Mouse (Mus musculus) embryonic facial prominence, embryonic 11.5 days (tissue): Measurements from ENCODE around the gene Map1s. TPM values are rescaled to one million over a fixed set of nuclear protein-coding genes. Genes with fewer than 3 reads are reported as not detected.

Experiments used
- ATAC-seq: fragments of 200-750 bp; cut with Nextera tagmentation; replicated peaks from 2 replicates; pipeline ENCODE4 v1.8.0; 2017; ENCODE audit warnings: low read depth; ENCODE audit not compliant: insufficient number of reproducible peaks, low FRiP score, low TSS enrichment
- DNase-seq: peaks from one replicate; pipeline ENCODE4 v3.0.0-alpha.2; 2015; ENCODE audit warnings: low spot score
- H3K27ac ChIP-seq: fragments of 300-500 bp; sonication (generic); replicated peaks from 2 replicates; pipeline ENCODE4 v1.5.1; 2014; ENCODE audit warnings: mild to moderate bottlenecking, low read depth, low read length, control low read depth
- H3K27me3 ChIP-seq: fragments of 300-500 bp; sonication (generic); 2 replicates; pipeline ENCODE4 v1.6.1; 2014; ENCODE audit warnings: mild to moderate bottlenecking, low read length, moderate library complexity, mixed read lengths; ENCODE audit not compliant: control insufficient read depth, insufficient read depth
- H3K36me3 ChIP-seq: fragments of 300-500 bp; sonication (generic); replicated peaks from 2 replicates; pipeline ENCODE4 v1.6.1; 2014; ENCODE audit warnings: low read depth, mild to moderate bottlenecking, low read length, moderate library complexity, mixed read lengths; ENCODE audit not compliant: control insufficient read depth, insufficient read depth
- H3K4me1 ChIP-seq: fragments of 300-500 bp; sonication (generic); 2 replicates; pipeline ENCODE4 v1.6.1; 2014; ENCODE audit warnings: low read length, mixed read lengths; ENCODE audit not compliant: control insufficient read depth, insufficient read depth
- H3K4me2 ChIP-seq: fragments of 300-500 bp; sonication (generic); 2 replicates; pipeline ENCODE4 v1.6.1; 2014; ENCODE audit warnings: low read depth, mild to moderate bottlenecking, control low read depth, low read length, moderate library complexity
- H3K4me3 ChIP-seq: fragments of 300-500 bp; sonication (generic); 2 replicates; pipeline ENCODE4 v1.5.1; 2014; ENCODE audit warnings: low read depth, low read length, control low read depth
- H3K9ac ChIP-seq: fragments of 300-500 bp; sonication (generic); replicated peaks from 2 replicates; pipeline ENCODE4 v1.6.1; 2014; ENCODE audit warnings: mild to moderate bottlenecking, control low read depth, low read length
- H3K9me3 ChIP-seq: fragments of 300-500 bp; sonication (generic); replicated peaks from 2 replicates; pipeline ENCODE4 v1.6.1; 2016; ENCODE audit warnings: mild to moderate bottlenecking, low read length, inconsistent platforms, mixed read lengths; ENCODE audit not compliant: control insufficient read depth
- WGBS: fragments of 180-500 bp; shearing (Covaris S2); extraction: QIAGEN DNeasy Blood & Tissue Kit; methylation state at CpG from one replicate; pipeline ENCODE4 v1.1.7; 2014; 5-methylcytosine and 5-hydroxymethylcytosine counted together
- polyA plus RNA-seq: library from polyadenylated mRNA; unstranded; fragments of >200 nt; fragmentation: Nextera tagmentation; extraction: Ambion mirVana; gene quantifications from 2 replicates; pipeline ENCODE4 v1.2.1, GENCODE M21; 2014

Map1s gene
- polyA plus RNA-seq, 1 experiment from 2014 or later, result 24.9 TPM

GRCm38 (mm10) chr8:70897681-70898413 lies 7.9 kb upstream of the Map1s start:
- Histone ChIP-seq H3K27ac (peak overlapping the region; percentile 7), H3K4me3 (peak overlapping the region; percentile 77), H3K9me3 (no peaks in the 10 kb centered on the region), H3K4me1 (no peaks in the 10 kb centered on the region; the same call in none of the 2 replicates), H3K36me3 (peaks cover 9% of the 10 kb centered on the region), H3K27me3 (peaks cover 8% of the 10 kb centered on the region), H3K4me2 (peak overlapping the region; percentile 72), H3K9ac (peak overlapping the region; percentile 74)
- WGBS, result under 1% methylated on average over 20 of the region's 20 CpGs
- ATAC-seq (peak; percentile 24), DNase-seq (peak; percentile 92)

- 40% methylated on average over 2 of the region's 2 CpGs for WGBS
- no peak overlapping the region for H3K27ac ChIP-seq
- DNase-seq (no peak), ATAC-seq (no peak)
- no peak overlapping the region for H3K4me3 ChIP-seq
- H3K9me3 ChIP-seq, result no peaks in the 10 kb centered on the region
- H3K4me2 ChIP-seq, result no peak overlapping the region
- no peaks in the 10 kb centered on the region for H3K27me3 ChIP-seq
- H3K9ac ChIP-seq, result peak overlapping the region; percentile 74; the same call in 1 of the 2 replicates
- H3K36me3 ChIP-seq, result peaks cover 9% of the 10 kb centered on the region
- no peaks in the 10 kb centered on the region; the same call in 1 of the 2 replicates for H3K4me1 ChIP-seq
These were observed 7.0 kb upstream of the Map1s start for GRCm38 (mm10) chr8:70898661-70899198.

GRCm38 (mm10) chr8:70899226-70899625 lies 6.5 kb upstream of the Map1s start:
- Histone ChIP-seq H3K4me1 (no peaks in the 10 kb centered on the region; the same call in 1 of the 2 replicates), H3K4me2 (no peak overlapping the region), H3K27me3 (no peaks in the 10 kb centered on the region), H3K27ac (no peak overlapping the region), H3K36me3 (peaks cover 9% of the 10 kb centered on the region), H3K9me3 (no peaks in the 10 kb centered on the region), H3K9ac (no peak overlapping the region), H3K4me3 (no peak overlapping the region)
- DNase-seq, result no peak
- no peak for ATAC-seq
- 86% methylated on average over 2 of the region's 2 CpGs for WGBS

GRCm38 (mm10) chr8:70900872-70901387 lies 4.8 kb upstream of the Map1s start:
- Histone ChIP-seq H3K27me3 (no peaks in the 10 kb centered on the region), H3K4me1 (no peaks in the 10 kb centered on the region), H3K4me3 (no peak overlapping the region), H3K9ac (no peak overlapping the region), H3K36me3 (no peaks in the 10 kb centered on the region), H3K4me2 (no peak overlapping the region), H3K9me3 (no peaks in the 10 kb centered on the region), H3K27ac (no peak overlapping the region)
- ATAC-seq (no peak), DNase-seq (no peak)
- 89% methylated on average over 2 of the region's 2 CpGs for WGBS

GRCm38 (mm10) chr8:70902211-70902610 lies 3.5 kb upstream of the Map1s start:
- no peak overlapping the region for H3K4me2 ChIP-seq
- H3K4me1 ChIP-seq, result no peaks in the 10 kb centered on the region
- H3K4me3 ChIP-seq, result no peak overlapping the region
- H3K9me3 ChIP-seq, result no peaks in the 10 kb centered on the region
- 40% methylated on average over 5 of the region's 5 CpGs for WGBS
- H3K27me3 ChIP-seq, result no peaks in the 10 kb centered on the region
- no peak overlapping the region for H3K9ac ChIP-seq
- no peak overlapping the region for H3K27ac ChIP-seq
- DNase-seq (no peak), ATAC-seq (no peak)
- H3K36me3 ChIP-seq, result no peaks in the 10 kb centered on the region

- H3K9ac ChIP-seq, result no peak overlapping the region
- no peak for DNase-seq
- no peak overlapping the region for H3K27ac ChIP-seq
- H3K4me2 ChIP-seq, result no peak overlapping the region
- WGBS, result 33% methylated on average over 4 of the region's 4 CpGs
- no peaks in the 10 kb centered on the region for H3K9me3 ChIP-seq
- H3K27me3 ChIP-seq, result no peaks in the 10 kb centered on the region
- no peak for ATAC-seq
- no peak overlapping the region for H3K4me3 ChIP-seq
- no peaks in the 10 kb centered on the region for H3K4me1 ChIP-seq
- H3K36me3 ChIP-seq, result no peaks in the 10 kb centered on the region
These were observed 2.6 kb upstream of the Map1s start for GRCm38 (mm10) chr8:70903112-70903511.

- Histone ChIP-seq H3K4me3 (no peak overlapping the region), H3K9me3 (no peaks in the 10 kb centered on the region), H3K4me1 (no peaks in the 10 kb centered on the region), H3K36me3 (no peaks in the 10 kb centered on the region), H3K9ac (no peak overlapping the region), H3K4me2 (no peak overlapping the region), H3K27ac (no peak overlapping the region), H3K27me3 (no peaks in the 10 kb centered on the region)
- DNase-seq (no peak), ATAC-seq (no peak)
These were observed 2.1 kb upstream of the Map1s start for GRCm38 (mm10) chr8:70903582-70903981.

- Histone ChIP-seq H3K4me2 (no peak overlapping the region), H3K36me3 (no peaks in the 10 kb centered on the region), H3K27ac (no peak overlapping the region), H3K27me3 (no peaks in the 10 kb centered on the region), H3K9ac (no peak overlapping the region), H3K4me1 (no peaks in the 10 kb centered on the region), H3K4me3 (no peak overlapping the region), H3K9me3 (no peaks in the 10 kb centered on the region)
- 60% methylated on average over 4 of the region's 4 CpGs for WGBS
- DNase-seq (no peak), ATAC-seq (no peak)
These were observed 1.2 kb upstream of the Map1s start for GRCm38 (mm10) chr8:70904532-70904931.
